Mouse (Mus musculus): ENCODE data around the gene Prune2. TPM values are rescaled to one million over a fixed set of nuclear protein-coding genes. Genes with fewer than 3 reads are reported as not detected.

The Prune2 gene
- polyA plus RNA-seq, 1 experiment from 2014 or later: 1.2 TPM

GRCm38 (mm10) chr19:16961036-16961435, 5.1 kb downstream of the Prune2 start:
- Histone ChIP-seq H3K27ac (replicated peaks) (no peak overlapping the region), H3K27me3 (ENCODE audit: low read depth, poor library complexity, severe bottlenecking) (peaks cover 18% of the 10 kb centered on the region), H3K4me1 (peaks cover 8% of the 10 kb centered on the region), H3K36me3 (no peaks in the 10 kb centered on the region), H3K4me3 (no peak overlapping the region), H3K9me3 (replicated peaks) (no peaks in the 10 kb centered on the region)
- 97% methylated on average over 3 of the region's 3 CpGs for WGBS
- DNase-seq (ENCODE audit: low spot score): no peak

- DNase-seq (ENCODE audit: low spot score): no peak
- Histone ChIP-seq H3K27me3 (ENCODE audit: low read depth, poor library complexity, severe bottlenecking) (0 out of 2 replicates have a peak, but pooled peaks cover 3% of the 10 kb centered on the region), H3K4me3 (no peak overlapping the region), H3K27ac (replicated peaks) (no peak overlapping the region), H3K4me1 (no peaks in the 10 kb centered on the region), H3K36me3 (no peaks in the 10 kb centered on the region), H3K9me3 (replicated peaks) (no peaks in the 10 kb centered on the region)
- WGBS: 91% methylated on average over 3 of the region's 3 CpGs
Observed at GRCm38 (mm10) chr19:16963178-16963577, 7.3 kb downstream of the Prune2 start.

GRCm38 (mm10) chr19:16968768-16969167, 12.8 kb downstream of the Prune2 start:
- H3K27ac ChIP-seq (replicated peaks): no peak overlapping the region
- DNase-seq (ENCODE audit: low spot score): no peak
- 80% methylated on average over 5 of the region's 5 CpGs for WGBS
- H3K9me3 ChIP-seq (replicated peaks): no peaks in the 10 kb centered on the region
- H3K36me3 ChIP-seq: no peaks in the 10 kb centered on the region
- H3K4me1 ChIP-seq: no peaks in the 10 kb centered on the region
- H3K27me3 ChIP-seq (ENCODE audit: low read depth, poor library complexity, severe bottlenecking): no peaks in the 10 kb centered on the region
- H3K4me3 ChIP-seq: no peak overlapping the region

GRCm38 (mm10) chr19:16970612-16971011, 14.7 kb downstream of the Prune2 start:
- DNase-seq (ENCODE audit: low spot score): no peak
- no peak overlapping the region for H3K4me3 ChIP-seq
- H3K27me3 ChIP-seq (ENCODE audit: low read depth, poor library complexity, severe bottlenecking): no peaks in the 10 kb centered on the region
- H3K4me1 ChIP-seq: no peaks in the 10 kb centered on the region
- no peak overlapping the region for H3K27ac ChIP-seq (replicated peaks)
- 69% methylated on average over 2 of the region's 2 CpGs for WGBS
- H3K9me3 ChIP-seq (replicated peaks): no peaks in the 10 kb centered on the region
- no peaks in the 10 kb centered on the region for H3K36me3 ChIP-seq

GRCm38 (mm10) chr19:16978910-16979309, 23.0 kb downstream of the Prune2 start:
- Histone ChIP-seq H3K36me3 (no peaks in the 10 kb centered on the region), H3K27ac (replicated peaks) (no peak overlapping the region), H3K4me3 (no peak overlapping the region), H3K9me3 (replicated peaks) (no peaks in the 10 kb centered on the region), H3K4me1 (no peaks in the 10 kb centered on the region), H3K27me3 (ENCODE audit: low read depth, poor library complexity, severe bottlenecking) (no peaks in the 10 kb centered on the region)
- DNase-seq (ENCODE audit: low spot score): no peak
- WGBS: 90% methylated on average over 3 of the region's 3 CpGs

GRCm38 (mm10) chr19:16981743-16982142, 25.8 kb downstream of the Prune2 start:
- no peaks in the 10 kb centered on the region for H3K27me3 ChIP-seq (ENCODE audit: low read depth, poor library complexity, severe bottlenecking)
- 91% methylated on average over 4 of the region's 4 CpGs for WGBS

GRCm38 (mm10) chr19:16984897-16985296, 29.0 kb downstream of the Prune2 start:
- peak; percentile 36 for DNase-seq (ENCODE audit: low spot score)
- no peaks in the 10 kb centered on the region for H3K27me3 ChIP-seq (ENCODE audit: low read depth, poor library complexity, severe bottlenecking)
- H3K27ac ChIP-seq (replicated peaks): no peak overlapping the region
- WGBS: 46% methylated on average over 5 of the region's 5 CpGs
- H3K4me3 ChIP-seq: no peak overlapping the region
- no peaks in the 10 kb centered on the region for H3K36me3 ChIP-seq
- H3K9me3 ChIP-seq (replicated peaks): no peaks in the 10 kb centered on the region
- H3K4me1 ChIP-seq: no peaks in the 10 kb centered on the region

More at GRCm38 (mm10) chr19:16981743-16982142, 25.8 kb downstream of the Prune2 start:
- Histone ChIP-seq H3K27ac (replicated peaks) (no peak overlapping the region), H3K9me3 (replicated peaks) (no peaks in the 10 kb centered on the region), H3K4me1 (no peaks in the 10 kb centered on the region), H3K4me3 (no peak overlapping the region), H3K36me3 (no peaks in the 10 kb centered on the region)
- DNase-seq (ENCODE audit: low spot score): no peak

GRCm38 (mm10) chr19:16987984-16988383, 32.1 kb downstream of the Prune2 start:
- Histone ChIP-seq H3K9me3 (replicated peaks) (no peaks in the 10 kb centered on the region), H3K4me3 (no peak overlapping the region), H3K36me3 (no peaks in the 10 kb centered on the region), H3K27ac (replicated peaks) (no peak overlapping the region), H3K27me3 (ENCODE audit: low read depth, poor library complexity, severe bottlenecking) (no peaks in the 10 kb centered on the region), H3K4me1 (no peaks in the 10 kb centered on the region)
- 91% methylated on average over 11 of the region's 11 CpGs for WGBS
- no peak for DNase-seq (ENCODE audit: low spot score)

GRCm38 (mm10) chr19:16992151-16992550, 36.2 kb downstream of the Prune2 start:
- H3K27ac ChIP-seq (replicated peaks): no peak overlapping the region
- no peaks in the 10 kb centered on the region for H3K36me3 ChIP-seq
- H3K4me1 ChIP-seq: no peaks in the 10 kb centered on the region
- no peak overlapping the region for H3K4me3 ChIP-seq
- no peak for DNase-seq (ENCODE audit: low spot score)
- no peaks in the 10 kb centered on the region for H3K27me3 ChIP-seq (ENCODE audit: low read depth, poor library complexity, severe bottlenecking)
- 95% methylated on average over 4 of the region's 4 CpGs for WGBS
- H3K9me3 ChIP-seq (replicated peaks): no peaks in the 10 kb centered on the region

GRCm38 (mm10) chr19:16994260-16994659, 38.3 kb downstream of the Prune2 start:
- DNase-seq (ENCODE audit: low spot score): no peak
- Histone ChIP-seq H3K4me3 (no peak overlapping the region), H3K27ac (replicated peaks) (no peak overlapping the region), H3K4me1 (no peaks in the 10 kb centered on the region), H3K27me3 (ENCODE audit: low read depth, poor library complexity, severe bottlenecking) (no peaks in the 10 kb centered on the region), H3K9me3 (replicated peaks) (no peaks in the 10 kb centered on the region), H3K36me3 (no peaks in the 10 kb centered on the region)
- 90% methylated on average over 8 of the region's 8 CpGs for WGBS

GRCm38 (mm10) chr19:16997915-16998314, 42.0 kb downstream of the Prune2 start:
- H3K9me3 ChIP-seq (replicated peaks): no peaks in the 10 kb centered on the region
- H3K27ac ChIP-seq (replicated peaks): no peak overlapping the region
- no peak for DNase-seq (ENCODE audit: low spot score)
- H3K27me3 ChIP-seq (ENCODE audit: low read depth, poor library complexity, severe bottlenecking): no peaks in the 10 kb centered on the region
- no peaks in the 10 kb centered on the region for H3K4me1 ChIP-seq
- H3K36me3 ChIP-seq: no peaks in the 10 kb centered on the region
- H3K4me3 ChIP-seq: no peak overlapping the region
- 87% methylated on average over 7 of the region's 7 CpGs for WGBS

- peaks cover 6% of the 10 kb centered on the region for H3K4me1 ChIP-seq
- H3K36me3 ChIP-seq: no peaks in the 10 kb centered on the region
- no peak for DNase-seq (ENCODE audit: low spot score)
- WGBS: 80% methylated on average over 17 of the region's 17 CpGs
- no peak overlapping the region for H3K27ac ChIP-seq (replicated peaks)
- H3K27me3 ChIP-seq (ENCODE audit: low read depth, poor library complexity, severe bottlenecking): peaks cover 7% of the 10 kb centered on the region; the same call in 1 of the 2 replicates
- H3K4me3 ChIP-seq: no peak overlapping the region
- H3K9me3 ChIP-seq (replicated peaks): no peaks in the 10 kb centered on the region
Observed at GRCm38 (mm10) chr19:17006220-17006907, 50.4 kb downstream of the Prune2 start.

GRCm38 (mm10) chr19:17011261-17011995, 55.5 kb downstream of the Prune2 start:
- Histone ChIP-seq H3K4me3 (no peak overlapping the region), H3K4me1 (peaks cover 6% of the 10 kb centered on the region), H3K27ac (replicated peaks) (no peak overlapping the region), H3K27me3 (ENCODE audit: low read depth, poor library complexity, severe bottlenecking) (peaks cover 11% of the 10 kb centered on the region), H3K36me3 (no peaks in the 10 kb centered on the region), H3K9me3 (replicated peaks) (no peaks in the 10 kb centered on the region)
- 63% methylated on average over 6 of the region's 6 CpGs for WGBS
- DNase-seq (ENCODE audit: low spot score): no peak
